Mouse (Mus musculus): ENCODE measurements around the gene Tent5a. TPM values are rescaled to one million over a fixed set of nuclear protein-coding genes. Genes with fewer than 3 reads are reported as not detected.

Tent5a gene
- polyA plus RNA-seq, 1 experiment from 2014 or later = 3.8 TPM

Other genes starting within 250 kb of the Tent5a start
- not detected in 2 replicates for gene Gm11114, start 14.6 kb downstream of the Tent5a start, polyA plus RNA-seq (2015; fragmentation: Nextera tagmentation; extraction: Ambion mirVana)